8 mouse cellular contexts compared by ENCODE assay signal in the genomic region with DNA sequence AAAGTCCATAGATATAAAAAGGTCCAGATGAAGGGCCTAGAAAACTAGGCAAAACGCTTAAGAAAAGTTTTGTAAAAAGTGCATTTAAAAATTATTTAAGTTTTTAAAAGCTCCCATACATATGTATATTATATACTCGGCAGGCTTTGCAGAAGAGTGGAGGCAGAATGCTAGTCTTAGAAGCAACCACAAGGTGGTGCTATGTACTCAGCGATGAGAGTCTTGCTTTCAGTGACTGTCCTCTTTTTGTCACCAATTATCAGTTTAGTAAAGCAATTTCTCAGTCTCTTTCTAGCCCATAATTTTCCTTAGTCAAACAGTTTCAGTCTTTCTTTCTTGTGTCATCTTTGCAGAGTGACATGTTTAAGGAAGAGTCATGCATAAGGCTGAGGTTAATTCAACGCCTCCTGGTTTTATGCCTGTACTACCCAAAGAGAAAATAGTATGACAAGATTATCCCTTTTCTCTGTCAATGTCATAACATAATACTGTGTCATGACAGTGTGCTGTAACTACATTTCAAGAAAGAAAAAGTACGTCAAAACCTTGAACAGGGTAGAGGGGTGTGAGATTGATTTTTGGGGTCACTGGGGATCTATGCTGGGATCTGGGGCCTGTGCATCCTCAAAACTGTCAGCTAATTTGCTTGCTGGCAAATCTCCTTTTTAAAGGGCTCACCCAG. TPM values are rescaled to one million over a fixed set of nuclear protein-coding genes. Genes with fewer than 3 reads are reported as not detected.
DNase-seq lines count a peak whose midpoint lies in the region; ATAC-seq and TF ChIP-seq lines count a peak whose summit lies in the region.

No protein-coding gene starts in this region.

- TF ChIP-seq CTCF in kidney, adult 2 months (conservative IDR thresholded peaks at IDR 0.05; ENCODE audit: insufficient read depth, insufficient read length, low read depth, low read length) = peak; percentile 54
- TF ChIP-seq CTCF in cortical plate, adult 2 months (IDR thresholded peaks at IDR 0.05; ENCODE audit: extremely low read depth, insufficient read depth, low read length) = peak; percentile 75

- H3K27ac ChIP-seq in kidney, adult 2 months (ENCODE audit: insufficient read depth, low read depth, low read length) = no peak overlapping the region
- no peak overlapping the region for H3K27ac ChIP-seq in cortical plate, adult 2 months (ENCODE audit: insufficient read depth, low read length)
- H3K27ac ChIP-seq in hindbrain, embryonic 15.5 days (replicated peaks) = no peak overlapping the region

- H3K27me3 ChIP-seq in kidney, adult 2 months (replicated peaks; ENCODE audit: control insufficient read depth, insufficient read depth, low read length) = no peaks in the 10 kb centered on the region
- H3K27me3 ChIP-seq in hindbrain, embryonic 15.5 days = no peaks in the 10 kb centered on the region

- peak; percentile 83 for ATAC-seq in hindbrain, embryonic 15.5 days (ENCODE audit: low FRiP score, low read depth)
- 0 out of 2 replicates have a peak, but pooled peaks have one; percentile 66 for ATAC-seq in monocyte, adult 5-6 weeks (replicated peaks; ENCODE audit: insufficient number of reproducible peaks, low FRiP score, low TSS enrichment, poor library complexity, severe bottlenecking)

- H3K4me1 ChIP-seq in kidney, adult 2 months (ENCODE audit: control insufficient read depth, insufficient read depth, low read length) = no peaks in the 10 kb centered on the region
- no peaks in the 10 kb centered on the region for H3K4me1 ChIP-seq in cortical plate, adult 2 months (ENCODE audit: control insufficient read depth, insufficient read depth, low read length)
- no peaks in the 10 kb centered on the region for H3K4me1 ChIP-seq in hindbrain, embryonic 15.5 days (replicated peaks)

- H3K36me3 ChIP-seq in kidney, adult 2 months (ENCODE audit: control insufficient read depth, insufficient read depth, low read length) = no peaks in the 10 kb centered on the region
- H3K36me3 ChIP-seq in hindbrain, embryonic 15.5 days = no peaks in the 10 kb centered on the region

- DNase-seq in kidney, adult 2 months = peak; percentile 49
- no peak for DNase-seq in kidney, adult 18-20 months
- DNase-seq in Muller cell, postnatal 12 days (ENCODE audit: inconsistent ontology term) = peak; percentile 37
- DNase-seq in left cerebral cortex, postnatal 25 days (ENCODE audit: low spot score in 2 of 2) = peak; percentile 56 to 76
- no peak for DNase-seq in spleen, postnatal 36 days (ENCODE audit: low spot score in 2 of 2)

- no peak overlapping the region for H3K4me2 ChIP-seq in hindbrain, embryonic 15.5 days

- 27% methylated on average over 5 of the region's 5 CpGs for WGBS in kidney, adult 2 months
- 27% methylated on average over 5 of the region's 5 CpGs for WGBS in hindbrain, embryonic 15.5 days

- H3K9ac ChIP-seq in hindbrain, embryonic 15.5 days = no peak overlapping the region

- intact Hi-C loops in left cerebral cortex, postnatal 25 days (cut with DNase I) = loop anchor here (1.0 to 5.0 kb wide), 3 partner anchors 438 to 1341 kb away; no protein-coding TSS in a partner anchor

- no peaks in the 10 kb centered on the region for H3K9me3 ChIP-seq in hindbrain, embryonic 15.5 days

- no peak for TF ChIP-seq POLR2A in kidney, adult 2 months (IDR thresholded peaks at IDR 0.05; ENCODE audit: low read depth, low read length)
- TF ChIP-seq POLR2A in cortical plate, adult 2 months (IDR thresholded peaks at IDR 0.05; ENCODE audit: extremely low read depth, insufficient read depth, low read length) = no peak

- no peak overlapping the region for H3K4me3 ChIP-seq in kidney, adult 2 months (ENCODE audit: insufficient read depth, low read depth, low read length)
- no peak overlapping the region for H3K4me3 ChIP-seq in cortical plate, adult 2 months (ENCODE audit: insufficient read depth, low read length)
- H3K4me3 ChIP-seq in hindbrain, embryonic 15.5 days = no peak overlapping the region

RNA-seq across cellular contexts. Expression of a gene that starts 12.7 kb away (rescaled TPM):
- 14.0 and 16.6 TPM in 2 replicates for polyA plus RNA-seq in kidney, adult 2 months (2012; rRNA removed)
- polyA plus RNA-seq in cortical plate, adult 2 months (2012; rRNA removed) = 0.56 and 0.68 TPM in 2 replicates
- polyA plus RNA-seq in hindbrain, embryonic 15.5 days (2015; fragmentation: Nextera tagmentation; extraction: Ambion mirVana) = 30.5 and 31.6 TPM in 2 replicates
- total RNA-seq in left cerebral cortex, postnatal 25 days (2021) = 1 to 10 TPM; 1.9 to 2.0 TPM
- total RNA-seq in monocyte, adult 5-6 weeks (2017) = not detected in 3 replicates

Comparison
In these comparisons a context has a peak if more than half of its experiments do, and no peak if none do; other contexts are left out.
1. DNase-seq: peak in kidney, adult 2 months (single experiment), Muller cell, postnatal 12 days (single experiment) and left cerebral cortex, postnatal 25 days (2 of 2); none in kidney, adult 18-20 months (single experiment) and spleen, postnatal 36 days (0 of 2).